Mouse (Mus musculus): Measurements from ENCODE around the gene Zbtb44.

The Zbtb44 gene

GRCm38 (mm10) chr9:31108464-31108863 lies 78.0 kb downstream of the Zbtb44 start:
- in situ Hi-C loops (cut with MboI), result no loop called here

GRCm38 (mm10) chr9:31115586-31115985 lies 85.1 kb downstream of the Zbtb44 start:
- in situ Hi-C loops (cut with MboI), result no loop called here

GRCm38 (mm10) chr9:31117088-31117487 lies 86.6 kb downstream of the Zbtb44 start:
- in situ Hi-C loops (cut with MboI), result no loop called here

- in situ Hi-C loops (cut with MboI), result no loop called here
Observed at GRCm38 (mm10) chr9:31117488-31117887, 87.0 kb downstream of the Zbtb44 start.

- in situ Hi-C loops (cut with MboI), result no loop called here
Observed at GRCm38 (mm10) chr9:31118520-31119298, 88.3 kb downstream of the Zbtb44 start.

GRCm38 (mm10) chr9:31119405-31119804 lies 89.0 kb downstream of the Zbtb44 start:
- in situ Hi-C loops (cut with MboI), result no loop called here

- in situ Hi-C loops (cut with MboI), result no loop called here
Observed at GRCm38 (mm10) chr9:31119882-31120532, 89.6 kb downstream of the Zbtb44 start.

- in situ Hi-C loops (cut with MboI), result no loop called here
Observed at GRCm38 (mm10) chr9:31120533-31120915, 90.1 kb downstream of the Zbtb44 start.

GRCm38 (mm10) chr9:31122464-31123030 lies 92.1 kb downstream of the Zbtb44 start:
- in situ Hi-C loops (cut with MboI), result no loop called here
